Mouse (Mus musculus): Measurements from ENCODE around the gene Prr32. TPM values are rescaled to one million over a fixed set of nuclear protein-coding genes. Genes with fewer than 3 reads are reported as not detected.

Gene Prr32
- not detected in 2 replicates for total RNA-seq (2017)

GRCm38 (mm10) chrX:45090604-45091003 lies at the start of gene Prr32:
TSS of gene Prr32 (plus strand) at chrX:45090904.
- ATAC-seq (ENCODE audit: extremely low read depth, insufficient number of reproducible peaks, low FRiP score, poor library complexity, severe bottlenecking) = no peak
